Mouse (Mus musculus) splenic B cell, adult 2 months (primary cell): Measurements from ENCODE around the gene Smim7.

Source experiments
- DNase-seq: peaks from one replicate; pipeline ENCODE4 v3.0.0-alpha.2; 2011; ENCODE audit warnings: low read depth, low spot score
- H3K27me3 ChIP-seq: 2 replicates; pipeline ENCODE4 v1.6.1; 2012; ENCODE audit warnings: mild to moderate bottlenecking, low read length, moderate library complexity, mixed read lengths; ENCODE audit not compliant: control insufficient read depth, poor library complexity, insufficient read depth, severe bottlenecking
- H3K36me3 ChIP-seq: 2 replicates; pipeline ENCODE4 v1.6.1; 2012; ENCODE audit warnings: mild to moderate bottlenecking, low read length, moderate library complexity, mixed read lengths; ENCODE audit not compliant: control insufficient read depth, poor library complexity, insufficient read depth, severe bottlenecking

Smim7 gene

GRCm38 (mm10) chr8:72565970-72566369 lies 4.9 kb downstream of the Smim7 start:
- no peak for DNase-seq
- Histone ChIP-seq H3K36me3 (peaks cover 9% of the 10 kb centered on the region; the same call in 1 of the 2 replicates), H3K27me3 (no peaks in the 10 kb centered on the region)

GRCm38 (mm10) chr8:72561111-72561689 lies 9.7 kb downstream of the Smim7 start:
- Histone ChIP-seq H3K36me3 (no peaks in the 10 kb centered on the region), H3K27me3 (no peaks in the 10 kb centered on the region)
- DNase-seq, result no peak

- no peak for DNase-seq
- Histone ChIP-seq H3K27me3 (no peaks in the 10 kb centered on the region), H3K36me3 (0 out of 2 replicates have a peak, but pooled peaks cover 2% of the 10 kb centered on the region)
Measured at GRCm38 (mm10) chr8:72555770-72556169, 15.1 kb downstream of the Smim7 start.

GRCm38 (mm10) chr8:72549314-72549892 lies 21.5 kb downstream of the Smim7 start:
- Histone ChIP-seq H3K36me3 (peaks cover 2% of the 10 kb centered on the region; the same call in 1 of the 2 replicates), H3K27me3 (no peaks in the 10 kb centered on the region)
- no peak for DNase-seq

GRCm38 (mm10) chr8:72548644-72549313 lies 22.1 kb downstream of the Smim7 start:
- no peaks in the 10 kb centered on the region for H3K27me3 ChIP-seq
- H3K36me3 ChIP-seq, result peaks cover 2% of the 10 kb centered on the region
- no peak for DNase-seq

- DNase-seq, result peak; percentile 98
- H3K36me3 ChIP-seq, result peaks cover 2% of the 10 kb centered on the region
- H3K27me3 ChIP-seq, result no peaks in the 10 kb centered on the region
Measured at GRCm38 (mm10) chr8:72547802-72548643, 22.9 kb downstream of the Smim7 start, which contains the start of gene Med26. TSS of gene Med26 (minus strand) at chr8:72548270.

- H3K36me3 ChIP-seq, result peaks cover 2% of the 10 kb centered on the region
- DNase-seq, result no peak
- no peaks in the 10 kb centered on the region for H3K27me3 ChIP-seq
Measured at GRCm38 (mm10) chr8:72547122-72547801, 23.6 kb downstream of the Smim7 start.

- DNase-seq, result peak; percentile 35
- H3K27me3 ChIP-seq, result no peaks in the 10 kb centered on the region
- H3K36me3 ChIP-seq, result peaks cover 2% of the 10 kb centered on the region; the same call in 1 of the 2 replicates
Measured at GRCm38 (mm10) chr8:72539234-72539633, 31.7 kb downstream of the Smim7 start.

- Histone ChIP-seq H3K36me3 (no peaks in the 10 kb centered on the region), H3K27me3 (no peaks in the 10 kb centered on the region)
- DNase-seq, result no peak
Measured at GRCm38 (mm10) chr8:72534888-72535287, 36.0 kb downstream of the Smim7 start.

GRCm38 (mm10) chr8:72532103-72532502 lies 38.8 kb downstream of the Smim7 start:
- DNase-seq, result no peak
- no peaks in the 10 kb centered on the region for H3K27me3 ChIP-seq
- no peaks in the 10 kb centered on the region for H3K36me3 ChIP-seq

GRCm38 (mm10) chr8:72521888-72522287 lies 49.0 kb downstream of the Smim7 start:
- DNase-seq, result no peak
- no peaks in the 10 kb centered on the region for H3K27me3 ChIP-seq
- H3K36me3 ChIP-seq, result no peaks in the 10 kb centered on the region

- Histone ChIP-seq H3K36me3 (no peaks in the 10 kb centered on the region), H3K27me3 (no peaks in the 10 kb centered on the region)
- DNase-seq, result no peak
Measured at GRCm38 (mm10) chr8:72517421-72517988, 53.4 kb downstream of the Smim7 start.
